Mouse (Mus musculus) ovary, adult 2 months (tissue): ENCODE measurements around the gene Lrp2bp. TPM values are rescaled to one million over a fixed set of nuclear protein-coding genes. Genes with fewer than 3 reads are reported as not detected.

ENCODE experiments used
- polyA plus RNA-seq: library from polyadenylated mRNA; depleted of rRNA; stranded (reverse); fragments of >200 nt; gene quantifications from 2 replicates; pipeline ENCODE4 v1.2.3, GENCODE M21; 2012; rRNA removed

The Lrp2bp gene
- 0.12 TPM in 1 of 2 replicates, not detected in the other for polyA plus RNA-seq

GRCm38 (mm10) chr8:45999138-45999783 lies at the start of gene Lrp2bp:
Lrp2bp (plus strand) TSS chr8:45999303.

DNA sequence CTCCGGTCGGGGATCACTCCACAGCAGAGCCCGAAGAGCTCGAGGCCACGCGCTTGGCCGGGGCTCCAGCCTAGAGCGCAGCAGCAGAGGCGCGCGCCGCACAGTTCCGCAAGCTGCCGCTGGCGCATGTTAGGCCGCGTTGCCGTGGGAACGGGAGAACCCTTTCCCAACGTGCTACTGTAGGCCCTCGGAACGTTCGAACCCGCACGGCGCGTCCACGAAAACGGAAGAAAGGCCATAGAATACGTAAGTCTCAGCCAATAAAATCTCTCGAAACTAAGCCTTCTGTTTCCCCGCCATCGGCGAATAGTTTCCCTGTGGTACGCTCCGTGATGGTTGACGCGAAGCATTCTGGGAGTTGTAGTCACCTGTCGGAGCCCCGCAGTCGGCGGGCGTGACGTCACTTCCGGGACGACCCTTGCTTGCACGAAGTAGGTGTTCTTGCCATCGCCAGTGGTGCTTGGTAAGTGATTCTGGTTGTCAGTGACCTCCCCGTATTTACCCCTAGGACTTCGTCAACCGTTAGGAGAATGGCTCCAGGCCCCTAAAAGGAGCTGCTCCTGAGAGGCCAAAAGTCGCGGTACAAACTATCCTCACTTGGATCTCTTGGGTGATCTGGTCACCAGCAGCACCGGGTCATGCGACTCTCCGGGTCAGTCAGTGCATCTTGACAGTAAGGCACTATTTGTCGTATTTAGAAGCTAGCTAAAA lies 23.8 kb upstream of the Lrp2bp start, which contains the start of the genes 1700029J07Rik and Ufsp2:
1700029J07Rik (minus strand) TSS at position 127 of the 711 bp plus-strand sequence.
Ufsp2 (plus strand) TSS at position 403 of the 711 bp plus-strand sequence.

DNA sequence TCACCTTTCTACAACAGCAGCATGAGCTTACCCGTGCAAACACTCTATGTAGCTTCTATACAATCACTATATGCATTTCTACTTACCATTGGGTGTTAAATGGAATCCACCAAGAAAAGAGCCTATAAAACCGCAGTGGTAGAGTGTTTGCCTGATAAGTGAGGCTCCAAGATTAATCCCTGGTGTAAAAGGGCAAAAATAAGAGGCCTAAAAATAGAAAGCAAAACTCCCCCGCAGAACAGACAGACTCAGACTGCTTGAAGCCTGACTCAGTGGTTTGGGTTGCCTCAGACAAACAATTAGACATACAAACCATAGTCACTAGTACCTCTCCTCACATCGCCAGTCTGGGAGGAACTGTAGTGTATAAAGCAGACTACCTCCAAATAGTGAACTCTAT lies 6.5 kb downstream of the Lrp2bp start, which contains the start of gene Ankrd37:
Ankrd37 (minus strand) TSS at position 112 of the 400 bp plus-strand sequence.

Other genes with a start within 250 kb of the Lrp2bp start
- 103 and 150 TPM in 2 replicates for gene Pdlim3, start 113.8 kb upstream of the Lrp2bp start, polyA plus RNA-seq
- gene Ccdc110, start 64.7 kb upstream of the Lrp2bp start, polyA plus RNA-seq, result not detected in 2 replicates
- gene 1700029J07Rik, start 24.1 kb upstream of the Lrp2bp start, polyA plus RNA-seq, result 0.56 and 0.83 TPM in 2 replicates
- 6.5 and 10.1 TPM in 2 replicates for gene Ufsp2, start 23.8 kb upstream of the Lrp2bp start, polyA plus RNA-seq
- gene Ankrd37, start 6.4 kb downstream of the Lrp2bp start, polyA plus RNA-seq, result 2.2 and 2.8 TPM in 2 replicates
- gene Cfap97, start 152.5 kb downstream of the Lrp2bp start, polyA plus RNA-seq, result 3.2 and 4.7 TPM in 2 replicates
- 2.9 and 3.7 TPM in 2 replicates for gene Snx25, start 152.9 kb downstream of the Lrp2bp start, polyA plus RNA-seq
- gene Slc25a4, start 212.0 kb downstream of the Lrp2bp start, polyA plus RNA-seq, result 333 and 417 TPM in 2 replicates